Mouse (Mus musculus) myocyte (in vitro differentiated cells): ENCODE data around the gene Acr. TPM values are rescaled to one million over a fixed set of nuclear protein-coding genes. Genes with fewer than 3 reads are reported as not detected.

Experiments
- H3K27me3 ChIP-seq: one replicate; pipeline ENCODE4 v1.6.1; 2011; ENCODE audit not compliant: control insufficient read depth, insufficient read depth, insufficient read length
- H3K36me3 ChIP-seq: one replicate; pipeline ENCODE4 v1.6.1; 2011; ENCODE audit not compliant: control insufficient read depth, insufficient read depth
- H3K4me2 ChIP-seq: one replicate; pipeline ENCODE4 v1.6.1; 2011; ENCODE audit warnings: low read depth, control low read depth
- H3K4me3 ChIP-seq: one replicate; pipeline ENCODE4 v1.5.1; 2011; ENCODE audit warnings: mild to moderate bottlenecking, control low read depth, moderate library complexity
- H3K79me2 ChIP-seq: one replicate; pipeline ENCODE4 v1.6.1; 2011; ENCODE audit not compliant: control insufficient read depth, insufficient read depth
- H3ac ChIP-seq: one replicate; pipeline ENCODE4 v1.6.1; 2011; ENCODE audit not compliant: control insufficient read depth, insufficient read length
- CEBPB ChIP-seq: IDR thresholded peaks from 2 replicates; pipeline ENCODE4 v1.6.1; 2011; ENCODE audit warnings: mild to moderate bottlenecking, moderate library complexity; ENCODE audit not compliant: poor library complexity, insufficient read depth, severe bottlenecking
- E2F4 ChIP-seq: IDR thresholded peaks from one replicate; pipeline ENCODE4 v1.6.1; 2011; ENCODE audit warnings: mild to moderate bottlenecking, control low read depth, moderate library complexity; ENCODE audit not compliant: insufficient read depth
- MAX ChIP-seq: IDR thresholded peaks from one replicate; pipeline ENCODE4 v1.6.1; 2011; ENCODE audit warnings: low read depth, mild to moderate bottlenecking, control low read depth
- MYOD1 ChIP-seq, 3 experiments: IDR thresholded peaks; one replicate each; pipeline ENCODE4 v1.6.1; 2011; ENCODE audit warnings: control low read depth in 2 of 3, low read depth in 2 of 3, mild to moderate bottlenecking in 2 of 3, moderate library complexity in 1 of 3; ENCODE audit not compliant: insufficient read length in 2 of 3, control insufficient read depth in 1 of 3
- MYOG ChIP-seq, 3 experiments: IDR thresholded peaks; one replicate each; pipeline ENCODE4 v1.6.1; 2011; ENCODE audit warnings: control low read depth in 2 of 3, low read depth in 2 of 3, mild to moderate bottlenecking in 2 of 3; ENCODE audit not compliant: insufficient read length in 2 of 3, control insufficient read depth in 1 of 3, insufficient read depth in 1 of 3
- POLR2A ChIP-seq: IDR thresholded peaks from one replicate; pipeline ENCODE4 v1.6.1; 2011; ENCODE audit warnings: low read depth, mild to moderate bottlenecking, control low read depth, moderate library complexity; ENCODE audit not compliant: insufficient read length
- POLR2AphosphoS2 ChIP-seq: IDR thresholded peaks from one replicate; pipeline ENCODE4 v1.6.1; 2011; ENCODE audit warnings: low read depth, control low read depth; ENCODE audit not compliant: insufficient read length
- REST ChIP-seq: IDR thresholded peaks from one replicate; pipeline ENCODE4 v1.6.1; 2011; ENCODE audit warnings: mild to moderate bottlenecking, control low read depth, moderate library complexity; ENCODE audit not compliant: insufficient read depth, insufficient read length
- SRF ChIP-seq: IDR thresholded peaks from one replicate; pipeline ENCODE4 v1.6.1; 2011; ENCODE audit warnings: low read depth; ENCODE audit not compliant: control insufficient read depth, insufficient read length
- TCF12 ChIP-seq: IDR thresholded peaks from one replicate; pipeline ENCODE4 v1.6.1; 2011; ENCODE audit warnings: mild to moderate bottlenecking, control low read depth; ENCODE audit not compliant: poor library complexity, insufficient read depth, severe bottlenecking
- TCF3 ChIP-seq: IDR thresholded peaks from one replicate; pipeline ENCODE4 v1.6.1; 2011; ENCODE audit warnings: low read depth, control low read depth; ENCODE audit not compliant: insufficient read length
- USF1 ChIP-seq: IDR thresholded peaks from one replicate; pipeline ENCODE4 v1.6.1; 2011; ENCODE audit warnings: low read depth, mild to moderate bottlenecking, control low read depth, moderate library complexity
- polyA plus RNA-seq: library from polyadenylated mRNA; unstranded; fragments of >200 nt; fragmentation: generic; extraction: Trizol; gene quantifications from one replicate; pipeline ENCODE4 v1.2.1, GENCODE M21; 2012; ENCODE audit warnings: missing spikeins

Acr gene
- polyA plus RNA-seq, 1 experiment, result not detected

DNA sequence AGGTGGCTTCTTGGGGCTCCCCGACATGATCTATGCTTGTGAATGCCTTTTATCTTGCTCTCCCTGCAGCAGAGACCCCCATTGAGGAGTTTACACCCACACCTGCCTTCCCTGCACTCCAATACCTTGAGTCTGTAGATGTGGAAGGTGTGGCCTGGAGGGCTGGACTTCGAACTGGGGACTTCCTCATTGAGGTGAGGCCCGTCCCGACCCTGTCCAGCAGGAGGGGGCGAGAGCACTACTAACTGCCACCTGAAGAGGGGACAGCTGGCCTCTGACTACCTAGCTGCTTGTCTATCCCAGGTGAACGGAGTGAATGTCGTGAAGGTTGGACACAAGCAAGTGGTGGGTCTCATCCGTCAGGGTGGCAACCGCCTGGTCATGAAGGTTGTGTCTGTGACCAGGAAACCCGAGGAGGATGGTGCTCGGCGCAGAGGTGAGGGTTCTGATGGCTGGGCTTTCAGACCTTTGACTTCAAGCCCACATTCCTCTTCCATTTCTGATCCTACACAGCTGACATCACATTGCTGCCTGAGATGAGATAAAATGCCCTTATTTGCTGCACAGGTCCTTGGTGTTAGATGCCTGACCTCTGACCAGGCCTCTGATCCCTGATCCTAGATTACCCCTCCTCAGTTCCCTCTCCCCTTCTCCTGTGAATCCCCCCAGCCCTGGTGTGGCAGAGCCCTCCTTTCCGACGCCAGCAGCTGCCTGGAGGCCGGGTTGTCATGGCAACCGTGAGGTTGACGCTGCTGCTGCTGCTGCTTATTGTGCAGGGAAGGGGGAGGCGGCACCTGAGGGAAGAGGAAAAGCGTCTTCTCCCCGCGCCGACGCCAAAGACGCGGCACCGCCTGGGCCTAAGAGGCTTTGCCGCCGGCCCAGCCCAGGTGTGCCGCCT is 35.9 kb upstream of the Acr start:
- Histone ChIP-seq H3K4me2 (no peak overlapping the region), H3K4me3 (no peak overlapping the region), H3K79me2 (no peaks in the 10 kb centered on the region), H3K36me3 (no peaks in the 10 kb centered on the region), H3K27me3 (peaks cover 19% of the 10 kb centered on the region), H3ac (no peak overlapping the region)
- TF ChIP-seq MYOD1 (IDR thresholded peaks at IDR 0.05; ENCODE audit: control insufficient read depth in 1 of 3, insufficient read length in 2 of 3, low read depth in 2 of 3) (no peak), MAX (no peak), TCF3 (no peak), E2F4 (no peak), SRF (no peak), POLR2AphosphoS2 (no peak), USF1 (no peak), CEBPB (no peak), MYOG (IDR thresholded peaks at IDR 0.05; ENCODE audit: control insufficient read depth in 1 of 3, insufficient read depth in 1 of 3, insufficient read length in 2 of 3, low read depth in 2 of 3) (no peak), POLR2A (no peak)

DNA sequence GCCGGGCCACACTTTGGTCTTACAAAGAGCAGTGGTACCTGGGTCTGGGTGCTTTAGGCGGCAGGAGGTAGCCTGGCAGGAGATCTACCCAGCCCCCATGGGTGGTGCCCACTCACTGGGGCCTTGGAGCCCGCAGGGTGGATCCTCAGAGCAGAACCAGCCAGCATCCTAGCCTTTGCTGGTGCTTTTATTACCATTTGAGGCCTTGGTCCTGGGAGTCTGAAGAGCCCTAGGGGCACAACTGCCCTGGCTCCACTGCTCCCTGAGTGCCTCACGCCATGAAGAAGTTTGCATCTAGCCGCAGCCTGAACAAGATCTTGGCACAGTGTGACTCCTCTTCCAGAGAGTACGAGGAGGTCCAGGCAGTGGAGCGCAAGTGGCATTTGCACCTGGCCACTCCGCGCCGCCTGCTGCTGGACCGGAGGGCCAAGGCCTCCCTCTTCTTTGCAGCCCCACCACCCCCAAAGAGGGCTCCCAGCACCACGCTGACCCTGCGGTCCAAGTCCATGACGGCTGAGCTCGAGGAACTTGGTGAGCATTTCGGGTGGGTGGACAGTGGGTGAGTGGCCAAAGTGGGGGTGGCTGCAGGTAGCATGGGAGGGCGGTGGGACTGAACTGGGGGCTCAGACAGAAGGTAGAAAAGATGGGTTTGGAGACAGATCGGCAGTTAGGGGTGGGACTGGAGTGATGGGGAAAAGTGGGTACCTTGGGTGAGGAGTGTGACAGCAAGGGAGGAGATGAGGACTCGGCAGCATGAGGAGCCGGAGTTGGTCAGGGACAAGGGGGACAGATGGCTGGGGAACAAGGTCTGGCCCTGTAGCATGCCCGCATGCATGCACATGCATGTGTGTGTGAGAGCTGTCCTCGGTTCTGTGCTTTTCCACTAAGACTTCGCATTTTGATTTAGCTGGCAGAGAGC is 34.9 kb upstream of the Acr start:
- no peak for TF ChIP-seq MYOG (IDR thresholded peaks at IDR 0.05; ENCODE audit: control insufficient read depth in 1 of 3, insufficient read depth in 1 of 3, insufficient read length in 2 of 3, low read depth in 2 of 3)
- TF ChIP-seq TCF3, result no peak
- no peak for TF ChIP-seq POLR2AphosphoS2
- no peak for TF ChIP-seq CEBPB
- TF ChIP-seq E2F4, result no peak
- no peak for TF ChIP-seq TCF12
- no peak for TF ChIP-seq MYOD1 (IDR thresholded peaks at IDR 0.05; ENCODE audit: control insufficient read depth in 1 of 3, insufficient read length in 2 of 3, low read depth in 2 of 3)
- no peak for TF ChIP-seq USF1
- TF ChIP-seq REST, result no peak
- no peak for TF ChIP-seq SRF
- no peak for TF ChIP-seq POLR2A
- TF ChIP-seq MAX, result no peak
- no peak overlapping the region for H3K4me3 ChIP-seq
- H3K4me2 ChIP-seq, result no peak overlapping the region

DNA sequence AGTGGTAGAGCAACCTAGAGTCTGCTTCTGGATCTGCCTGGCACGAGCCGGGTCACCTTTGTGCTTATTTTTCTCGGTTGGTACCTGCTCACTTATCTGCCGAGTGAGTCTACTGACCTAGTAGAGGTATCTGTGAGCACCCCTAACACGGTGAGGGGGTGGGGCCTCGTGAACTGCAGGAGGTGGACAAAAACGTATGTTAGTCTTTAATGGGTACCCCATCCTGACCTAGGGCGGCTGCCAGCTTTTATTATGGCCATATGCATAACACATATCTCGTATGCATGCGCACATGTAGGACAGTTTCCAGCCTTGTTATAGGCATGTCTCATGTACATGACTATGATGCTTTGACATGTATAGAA is 34.3 kb upstream of the Acr start:
- H3K4me3 ChIP-seq, result no peak overlapping the region
- no peaks in the 10 kb centered on the region for H3K79me2 ChIP-seq
- peaks cover 25% of the 10 kb centered on the region for H3K27me3 ChIP-seq
- no peak overlapping the region for H3ac ChIP-seq
- TF ChIP-seq REST (no peak), POLR2AphosphoS2 (no peak), SRF (no peak), TCF3 (no peak), MYOG (IDR thresholded peaks at IDR 0.05; ENCODE audit: control insufficient read depth in 1 of 3, insufficient read depth in 1 of 3, insufficient read length in 2 of 3, low read depth in 2 of 3) (no peak), USF1 (no peak), MAX (no peak), TCF12 (no peak), POLR2A (no peak)
- H3K36me3 ChIP-seq, result no peaks in the 10 kb centered on the region
- no peak overlapping the region for H3K4me2 ChIP-seq

More for the DNA sequence above, 34.9 kb upstream of the Acr start:
- no peaks in the 10 kb centered on the region for H3K36me3 ChIP-seq
- peaks cover 25% of the 10 kb centered on the region for H3K27me3 ChIP-seq
- no peaks in the 10 kb centered on the region for H3K79me2 ChIP-seq
- no peak overlapping the region for H3ac ChIP-seq

DNA sequence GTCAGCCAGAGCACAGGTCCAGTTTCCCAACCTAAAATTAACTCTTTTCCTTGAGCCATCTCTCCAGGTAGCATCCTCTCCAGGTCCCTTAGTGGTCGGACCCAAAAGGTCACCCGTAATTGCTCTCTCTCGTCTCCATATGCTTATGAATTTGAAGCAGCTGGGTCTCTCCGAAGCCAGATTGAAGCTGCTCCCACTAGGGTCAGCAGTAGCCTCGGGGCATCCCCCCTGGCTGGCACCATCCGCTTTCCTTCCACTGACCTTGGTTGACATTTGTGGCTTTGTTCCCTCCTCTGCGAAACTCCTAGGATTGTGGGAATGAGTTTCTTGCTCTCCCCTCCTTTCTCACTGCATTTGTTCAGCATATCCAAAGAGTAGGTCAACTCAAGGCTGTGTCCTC is 24.0 kb upstream of the Acr start:
- TF ChIP-seq POLR2AphosphoS2 (no peak), CEBPB (no peak), MAX (no peak), TCF12 (no peak), POLR2A (no peak), TCF3 (no peak), MYOD1 (IDR thresholded peaks at IDR 0.05; ENCODE audit: control insufficient read depth in 1 of 3, insufficient read length in 2 of 3, low read depth in 2 of 3) (no peak), USF1 (no peak), SRF (no peak), E2F4 (no peak), REST (no peak), MYOG (IDR thresholded peaks at IDR 0.05; ENCODE audit: control insufficient read depth in 1 of 3, insufficient read depth in 1 of 3, insufficient read length in 2 of 3, low read depth in 2 of 3) (no peak)
- no peak overlapping the region for H3K4me3 ChIP-seq
- no peak overlapping the region for H3ac ChIP-seq
- no peak overlapping the region for H3K4me2 ChIP-seq
- peaks cover 33% of the 10 kb centered on the region for H3K27me3 ChIP-seq
- no peaks in the 10 kb centered on the region for H3K36me3 ChIP-seq
- no peaks in the 10 kb centered on the region for H3K79me2 ChIP-seq
